Mouse (Mus musculus): ENCODE measurements at regions not wholly inside any gene's neighbourhood (a gene's known extent, or its start where the extent isn't known, plus 50 kb on each side); places are given as distances from the start of the nearest gene placed in this dataset.

- H3K36me3 ChIP-seq (ENCODE audit: insufficient read depth, low read length) = no peaks in the 10 kb centered on the region
- ATAC-seq (replicated peaks; ENCODE audit: low FRiP score, low read depth) (no peak), DNase-seq (ENCODE audit: low spot score) (no peak)
- TF ChIP-seq CTCF (IDR thresholded peaks at IDR 0.05; ENCODE audit: low read depth) = no peak
- H3K27ac ChIP-seq = no peak overlapping the region
- H3K9me3 ChIP-seq (replicated peaks; ENCODE audit: low read length) = no peaks in the 10 kb centered on the region
- 0 out of 2 replicates have a peak, but pooled peaks cover 3% of the 10 kb centered on the region for H3K4me1 ChIP-seq (replicated peaks; ENCODE audit: insufficient read depth, low read length)
- H3K4me3 ChIP-seq (replicated peaks; ENCODE audit: low read depth, low read length) = no peak overlapping the region
- no peak overlapping the region for H3K4me2 ChIP-seq (ENCODE audit: low read length)
- 51% methylated on average over 1 of the region's 1 CpGs for WGBS
- no peaks in the 10 kb centered on the region for H3K27me3 ChIP-seq (ENCODE audit: insufficient read depth, low read length)
- H3K9ac ChIP-seq (ENCODE audit: low read depth, low read length) = no peak overlapping the region
These were observed 74.9 kb upstream of the Hes1 start for GRCm38 (mm10) chr16:29989308-29989707.

DNA sequence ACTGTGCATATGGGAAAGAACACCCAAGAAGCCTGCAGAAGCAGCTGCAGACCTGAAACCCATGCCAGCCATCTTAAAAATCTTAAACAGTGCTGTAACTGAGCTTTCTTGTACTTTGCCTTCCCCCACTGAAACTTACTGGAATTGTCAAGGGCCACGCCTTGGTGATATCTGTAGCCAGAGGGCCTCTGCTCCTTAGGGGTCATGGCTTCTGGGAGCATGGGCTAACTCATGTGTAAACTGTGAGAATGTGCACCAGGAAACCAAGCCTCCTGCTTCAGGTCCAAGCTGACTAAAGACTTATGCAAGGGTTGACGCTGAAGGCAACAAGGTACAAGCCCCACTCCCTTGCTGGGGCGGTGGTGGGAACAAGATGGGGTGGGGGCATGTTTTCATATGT, 73.8 kb upstream of the Hes1 start:
- Histone ChIP-seq H3K4me2 (ENCODE audit: low read length) (no peak overlapping the region), H3K9me3 (replicated peaks; ENCODE audit: low read length) (no peaks in the 10 kb centered on the region), H3K4me1 (replicated peaks; ENCODE audit: insufficient read depth, low read length) (0 out of 2 replicates have a peak, but pooled peaks cover 3% of the 10 kb centered on the region), H3K27ac (no peak overlapping the region), H3K9ac (ENCODE audit: low read depth, low read length) (no peak overlapping the region), H3K27me3 (ENCODE audit: insufficient read depth, low read length) (no peaks in the 10 kb centered on the region), H3K36me3 (ENCODE audit: insufficient read depth, low read length) (no peaks in the 10 kb centered on the region), H3K4me3 (replicated peaks; ENCODE audit: low read depth, low read length) (no peak overlapping the region)
- DNase-seq (ENCODE audit: low spot score) = no peak
- TF ChIP-seq CTCF (IDR thresholded peaks at IDR 0.05; ENCODE audit: low read depth) = no peak
- 67% methylated on average over 3 of the region's 3 CpGs for WGBS
- no peak for ATAC-seq (replicated peaks; ENCODE audit: low FRiP score, low read depth)

DNA sequence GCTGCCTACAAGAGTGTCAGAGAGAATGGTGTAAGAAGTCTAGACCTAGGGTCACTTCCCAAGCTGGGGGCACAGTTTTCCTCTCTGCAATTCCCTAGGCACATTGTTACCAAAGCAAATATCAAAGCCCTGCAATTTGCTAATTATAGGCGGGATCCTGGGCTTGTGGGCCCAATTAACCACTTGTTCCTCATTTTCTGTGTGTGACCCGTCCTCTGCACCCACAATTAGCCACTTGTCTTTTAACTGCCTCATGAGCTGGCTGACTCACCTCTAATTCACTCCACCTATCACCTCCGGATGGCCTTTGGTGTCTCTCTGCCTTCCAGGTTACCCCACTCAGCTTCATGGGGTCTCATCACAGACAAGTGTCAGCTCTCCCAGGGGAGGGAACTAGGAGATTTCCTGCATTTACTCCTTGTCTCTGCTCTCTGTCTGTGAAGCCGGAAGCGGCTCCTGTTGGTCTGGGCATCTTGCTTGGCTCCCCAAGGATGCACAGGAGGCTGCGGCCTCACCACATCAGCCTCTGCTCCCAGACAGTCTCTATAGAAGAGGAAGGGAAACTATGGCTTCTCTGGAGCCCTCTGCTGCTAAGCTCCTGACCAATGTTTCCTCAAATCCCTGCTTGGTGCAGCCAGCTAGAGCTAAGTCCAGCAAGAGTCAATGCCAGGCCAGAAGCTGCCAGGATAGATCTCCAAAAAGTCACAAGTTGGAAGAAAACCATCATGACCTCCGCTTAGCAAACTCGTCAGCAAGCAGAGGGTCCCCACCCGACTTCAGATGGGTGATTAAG, 73.2 kb upstream of the Hes1 start:
- Histone ChIP-seq H3K4me3 (replicated peaks; ENCODE audit: low read depth, low read length) (no peak overlapping the region), H3K4me2 (ENCODE audit: low read length) (no peak overlapping the region), H3K36me3 (ENCODE audit: insufficient read depth, low read length) (no peaks in the 10 kb centered on the region), H3K27ac (no peak overlapping the region), H3K27me3 (ENCODE audit: insufficient read depth, low read length) (no peaks in the 10 kb centered on the region), H3K9me3 (replicated peaks; ENCODE audit: low read length) (no peaks in the 10 kb centered on the region), H3K9ac (ENCODE audit: low read depth, low read length) (no peak overlapping the region), H3K4me1 (replicated peaks; ENCODE audit: insufficient read depth, low read length) (0 out of 2 replicates have a peak, but pooled peaks cover 8% of the 10 kb centered on the region)
- 79% methylated on average over 9 of the region's 9 CpGs for WGBS
- no peak for TF ChIP-seq CTCF (IDR thresholded peaks at IDR 0.05; ENCODE audit: low read depth)
- no peak for DNase-seq (ENCODE audit: low spot score)
- no peak for ATAC-seq (replicated peaks; ENCODE audit: low FRiP score, low read depth)

GRCm38 (mm10) chr16:29991876-29992380, 72.3 kb upstream of the Hes1 start:
- no peak overlapping the region for H3K4me3 ChIP-seq (replicated peaks; ENCODE audit: low read depth, low read length)
- no peak for TF ChIP-seq CTCF (IDR thresholded peaks at IDR 0.05; ENCODE audit: low read depth)
- 65% methylated on average over 8 of the region's 8 CpGs for WGBS
- no peak overlapping the region for H3K27ac ChIP-seq
- no peak overlapping the region for H3K9ac ChIP-seq (ENCODE audit: low read depth, low read length)
- H3K4me2 ChIP-seq (ENCODE audit: low read length) = no peak overlapping the region
- no peaks in the 10 kb centered on the region for H3K9me3 ChIP-seq (replicated peaks; ENCODE audit: low read length)
- 0 out of 2 replicates have a peak, but pooled peaks cover 11% of the 10 kb centered on the region for H3K4me1 ChIP-seq (replicated peaks; ENCODE audit: insufficient read depth, low read length)
- DNase-seq (ENCODE audit: low spot score) (no peak), ATAC-seq (replicated peaks; ENCODE audit: low FRiP score, low read depth) (no peak)
- H3K36me3 ChIP-seq (ENCODE audit: insufficient read depth, low read length) = no peaks in the 10 kb centered on the region
- H3K27me3 ChIP-seq (ENCODE audit: insufficient read depth, low read length) = no peaks in the 10 kb centered on the region

DNA sequence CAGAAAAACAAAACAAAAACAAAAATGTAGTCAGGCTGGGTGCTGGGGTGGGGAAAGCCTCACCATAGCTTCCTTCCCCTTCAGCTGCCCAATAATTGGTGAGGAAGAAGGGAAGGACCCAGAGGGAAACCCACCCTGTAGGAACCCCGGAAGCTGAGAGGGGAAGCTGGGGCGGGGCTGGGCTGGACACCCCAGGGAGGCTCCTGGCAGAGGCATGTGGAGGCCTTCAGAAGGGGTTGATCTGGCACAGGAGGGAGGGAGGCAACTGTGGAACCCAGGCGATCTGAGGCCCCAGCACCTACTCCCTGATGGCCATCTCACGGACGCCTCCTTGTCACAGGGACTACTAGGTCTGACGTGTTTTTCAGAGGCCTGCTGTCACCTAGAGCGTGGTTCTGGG, 71.1 kb upstream of the Hes1 start:
- WGBS = 80% methylated on average over 7 of the region's 7 CpGs
- no peak for TF ChIP-seq CTCF (IDR thresholded peaks at IDR 0.05; ENCODE audit: low read depth)
- no peak overlapping the region for H3K4me3 ChIP-seq (replicated peaks; ENCODE audit: low read depth, low read length)
- H3K27me3 ChIP-seq (ENCODE audit: insufficient read depth, low read length) = no peaks in the 10 kb centered on the region
- ATAC-seq (replicated peaks; ENCODE audit: low FRiP score, low read depth) = no peak
- no peak overlapping the region for H3K4me2 ChIP-seq (ENCODE audit: low read length)
- no peak for DNase-seq (ENCODE audit: low spot score)
- no peaks in the 10 kb centered on the region for H3K36me3 ChIP-seq (ENCODE audit: insufficient read depth, low read length)
- no peaks in the 10 kb centered on the region for H3K9me3 ChIP-seq (replicated peaks; ENCODE audit: low read length)
- no peak overlapping the region for H3K27ac ChIP-seq
- H3K9ac ChIP-seq (ENCODE audit: low read depth, low read length) = no peak overlapping the region
- H3K4me1 ChIP-seq (replicated peaks; ENCODE audit: insufficient read depth, low read length) = 0 out of 2 replicates have a peak, but pooled peaks cover 11% of the 10 kb centered on the region

- H3K4me3 ChIP-seq (replicated peaks; ENCODE audit: low read depth, low read length) = no peak overlapping the region
- no peaks in the 10 kb centered on the region for H3K36me3 ChIP-seq (ENCODE audit: insufficient read depth, low read length)
- no peak overlapping the region for H3K4me2 ChIP-seq (ENCODE audit: low read length)
- H3K4me1 ChIP-seq (replicated peaks; ENCODE audit: insufficient read depth, low read length) = 0 out of 2 replicates have a peak, but pooled peaks cover 11% of the 10 kb centered on the region
- WGBS = 76% methylated on average over 6 of the region's 6 CpGs
- ATAC-seq (replicated peaks; ENCODE audit: low FRiP score, low read depth) = no peak
- H3K27me3 ChIP-seq (ENCODE audit: insufficient read depth, low read length) = no peaks in the 10 kb centered on the region
- no peak overlapping the region for H3K9ac ChIP-seq (ENCODE audit: low read depth, low read length)
- H3K27ac ChIP-seq = no peak overlapping the region
- H3K9me3 ChIP-seq (replicated peaks; ENCODE audit: low read length) = no peaks in the 10 kb centered on the region
- DNase-seq (ENCODE audit: low spot score) = no peak
- no peak for TF ChIP-seq CTCF (IDR thresholded peaks at IDR 0.05; ENCODE audit: low read depth)
These were observed 70.6 kb upstream of the Hes1 start for GRCm38 (mm10) chr16:29993535-29993934.

All from kidney, postnatal 0 days (tissue).